Mouse (Mus musculus): ENCODE data around the gene Pah.

DNA sequence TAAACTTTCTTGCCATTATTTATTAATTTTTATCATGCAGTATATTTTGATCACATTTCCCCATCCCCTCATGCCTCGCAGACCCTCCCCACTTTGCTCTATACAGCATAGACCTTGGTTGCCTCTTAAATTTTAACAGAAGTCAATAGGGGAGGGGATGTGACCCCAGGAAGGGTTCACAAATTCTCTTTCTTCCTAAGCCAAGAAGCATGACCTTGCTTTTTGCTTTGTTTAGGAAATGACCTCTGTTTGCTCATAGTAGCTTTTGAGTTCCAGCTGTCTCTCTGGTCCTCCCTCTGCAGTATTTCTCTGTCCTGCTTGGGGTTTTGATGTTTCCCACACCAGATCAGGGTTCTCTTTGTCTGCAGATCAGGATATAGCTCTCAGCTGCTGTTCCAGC is 12.6 kb downstream of the Pah start:
- TF ChIP-seq POLR2A (IDR thresholded peaks at IDR 0.05; ENCODE audit: borderline replicate concordance, control insufficient read depth, low read depth, low read length), result no peak
- no peak for TF ChIP-seq CTCF (IDR thresholded peaks at IDR 0.05; ENCODE audit: control insufficient read depth, insufficient read depth, low read length)
